Mouse (Mus musculus) frontal cortex, postnatal 36 days (tissue): ENCODE measurements around the gene Zfp800.

Experiments
- DNase-seq, 2 experiments: peaks; one replicate each; pipeline ENCODE4 v3.0.0; 2022; ENCODE audit warnings: low spot score in 2 of 2

Gene Zfp800

GRCm38 (mm10) chr6:28214658-28215267, 183.0 kb downstream of the Zfp800 start:
- no peak for DNase-seq

- no peak for DNase-seq
Measured at GRCm38 (mm10) chr6:28203454-28203853, 194.4 kb downstream of the Zfp800 start.

GRCm38 (mm10) chr6:28202833-28203232, 195.0 kb downstream of the Zfp800 start:
- no peak for DNase-seq

GRCm38 (mm10) chr6:28193901-28194300, 203.9 kb downstream of the Zfp800 start:
- no peak for DNase-seq

GRCm38 (mm10) chr6:28191935-28192334, 205.9 kb downstream of the Zfp800 start:
- DNase-seq: no peak
